Mouse (Mus musculus) CD4-positive, CD25-positive, alpha-beta regulatory T cell, adult 2 months (primary cell): ENCODE data around the gene Lrrc8e.
"Not testable (repeated sequence)": the region's sequence is repeated elsewhere in the genome, so short reads cannot be mapped to it uniquely, and the experiment has no call there.

Experiments used
- DNase-seq: peaks from one replicate; pipeline ENCODE4 v3.0.0-alpha.2; 2012; ENCODE audit warnings: low read depth, low spot score

The Lrrc8e gene

GRCm38 (mm10) chr8:4219617-4220016 is 7.0 kb upstream of the Lrrc8e start:
- DNase-seq: no peak

- no peak for DNase-seq
Measured at GRCm38 (mm10) chr8:4222059-4222458, 4.6 kb upstream of the Lrrc8e start.

DNA sequence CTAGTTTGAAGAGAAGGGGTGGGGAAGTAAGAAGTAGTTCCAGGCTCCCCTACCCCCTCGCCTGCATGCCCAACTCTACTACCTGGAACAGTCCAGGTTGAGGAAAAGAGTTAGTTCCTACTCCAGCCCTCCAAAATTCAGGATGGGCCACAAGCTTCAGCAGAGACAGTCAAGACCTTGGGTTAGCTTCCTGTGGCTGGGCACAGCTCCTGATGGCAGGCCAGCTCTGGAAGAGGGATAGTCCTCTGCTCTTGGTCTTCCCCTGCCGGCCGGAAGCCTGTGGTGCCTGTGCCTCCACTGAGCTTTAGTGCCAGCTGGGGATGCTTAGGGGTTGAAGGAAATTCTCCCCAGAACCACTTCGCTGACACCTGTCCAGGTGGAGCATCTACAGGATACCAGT is 304 bp upstream of the Lrrc8e start:
- DNase-seq: no peak

- no peak for DNase-seq
Measured at GRCm38 (mm10) chr8:4227919-4228318, 1.3 kb downstream of the Lrrc8e start.

DNA sequence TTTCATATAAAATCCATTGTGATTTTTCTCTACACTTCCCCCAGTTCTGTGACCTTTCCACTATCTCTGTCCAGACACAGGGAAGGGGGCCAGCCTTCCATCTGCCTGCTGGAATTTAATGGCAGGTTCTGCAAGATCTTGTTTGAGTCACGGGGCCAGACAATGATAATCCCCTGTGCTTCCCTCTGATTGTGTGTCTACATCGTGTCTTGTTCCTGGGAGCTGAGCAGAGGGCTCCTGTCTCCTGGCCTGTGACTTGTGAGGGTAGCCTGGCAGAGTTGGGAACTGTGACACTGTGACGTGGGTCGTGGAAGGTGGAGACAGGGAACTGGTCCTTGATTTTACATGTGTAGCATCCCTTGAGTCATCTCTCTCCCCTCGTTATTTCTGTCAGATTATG is 3.2 kb downstream of the Lrrc8e start:
- no peak for DNase-seq

- DNase-seq: no peak
Measured at GRCm38 (mm10) chr8:4230612-4231351, 4.2 kb downstream of the Lrrc8e start.

DNA sequence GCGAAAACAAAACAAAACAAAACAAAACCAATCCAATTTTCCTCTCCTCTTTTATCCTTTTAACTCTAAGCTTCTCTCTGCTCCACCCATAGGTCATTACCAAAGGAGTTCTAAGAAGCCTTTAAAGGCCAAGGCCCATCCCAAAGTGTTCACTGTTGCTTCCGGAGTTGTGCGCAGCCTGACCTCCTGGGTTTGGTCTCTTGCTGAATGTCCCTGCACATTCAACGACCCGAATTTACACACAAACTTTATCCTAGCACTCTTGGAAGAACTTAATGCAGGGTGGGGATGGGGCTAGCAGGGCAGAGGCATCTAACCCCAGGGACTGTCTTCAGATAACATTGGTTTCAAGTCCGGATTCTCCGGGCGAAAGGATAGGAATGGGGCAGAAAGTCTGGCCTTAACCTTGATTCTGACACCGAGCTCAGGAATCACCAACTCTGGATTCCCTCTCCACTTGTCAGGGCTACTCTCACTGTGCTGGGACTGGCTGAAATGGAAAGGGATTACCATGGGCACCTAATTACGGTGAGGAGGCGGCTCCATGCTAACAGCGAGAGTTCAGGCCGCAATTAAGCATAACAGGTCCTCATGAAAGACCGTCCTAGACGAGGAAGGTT is 11.3 kb downstream of the Lrrc8e start:
- DNase-seq: no peak

DNA sequence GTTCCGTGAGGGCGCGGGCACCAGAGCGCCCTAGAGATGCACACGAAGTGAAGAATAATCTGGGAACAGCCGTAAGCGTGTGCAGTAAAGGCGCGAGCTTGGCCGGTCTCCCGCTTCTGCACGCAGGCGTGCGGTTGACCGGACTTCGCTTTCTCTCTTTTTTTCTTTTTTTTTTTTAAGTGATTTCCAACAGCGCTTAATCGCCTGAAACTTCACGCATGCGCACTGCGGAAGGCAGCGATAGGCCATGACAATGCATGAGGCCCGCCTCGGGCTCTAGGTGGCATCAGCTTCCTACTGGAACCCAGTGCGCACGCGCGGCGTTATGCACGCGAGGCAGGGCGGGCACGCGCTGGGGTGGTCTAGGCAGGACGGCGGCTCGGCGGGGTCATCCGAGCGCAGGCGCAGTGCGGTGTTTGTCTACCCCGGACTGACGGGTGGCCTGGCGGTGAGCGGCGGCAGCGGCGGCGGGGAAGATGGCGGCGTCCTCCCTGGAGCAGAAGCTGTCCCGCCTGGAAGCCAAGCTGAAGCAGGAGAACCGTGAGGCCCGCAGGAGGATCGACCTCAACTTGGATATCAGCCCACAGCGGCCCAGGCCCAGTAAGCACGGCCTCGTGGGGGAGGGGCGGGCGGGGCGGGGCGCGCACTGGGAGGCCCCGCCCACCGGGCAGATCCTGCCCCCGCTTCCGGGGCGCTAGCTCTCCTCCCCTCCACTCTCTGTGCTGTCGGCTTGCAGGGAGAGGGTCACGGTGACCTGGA is 12.0 kb downstream of the Lrrc8e start, which contains the start of the genes Map2k7 and Gm49320:
Map2k7 (plus strand) TSS at position 307 of the 759 bp plus-strand sequence.
Gm49320 (plus strand) TSS at position 432 of the 759 bp plus-strand sequence.
- peak; percentile 100 for DNase-seq

GRCm38 (mm10) chr8:4239193-4239890 is 12.7 kb downstream of the Lrrc8e start:
- no peak for DNase-seq

DNA sequence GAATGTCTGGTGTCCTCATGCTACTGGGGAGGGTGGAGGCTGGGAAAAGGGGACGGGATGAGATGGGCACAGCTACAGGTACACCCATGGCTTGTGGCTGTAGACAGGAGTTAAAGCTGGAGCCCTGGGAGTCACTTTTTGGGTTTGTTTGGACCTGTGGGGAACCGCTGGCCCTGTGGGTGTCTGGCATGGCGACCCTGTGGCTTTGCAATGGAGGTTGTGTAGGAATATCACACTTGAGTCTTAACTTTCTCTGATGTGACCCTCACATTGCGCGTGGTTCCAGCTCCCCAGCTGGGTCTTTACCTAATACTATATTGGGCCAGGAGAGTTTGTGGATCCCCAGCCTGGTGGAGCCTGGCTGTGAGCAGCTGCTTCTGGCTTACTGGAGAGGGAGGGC is 18.4 kb downstream of the Lrrc8e start:
- DNase-seq: no peak

DNA sequence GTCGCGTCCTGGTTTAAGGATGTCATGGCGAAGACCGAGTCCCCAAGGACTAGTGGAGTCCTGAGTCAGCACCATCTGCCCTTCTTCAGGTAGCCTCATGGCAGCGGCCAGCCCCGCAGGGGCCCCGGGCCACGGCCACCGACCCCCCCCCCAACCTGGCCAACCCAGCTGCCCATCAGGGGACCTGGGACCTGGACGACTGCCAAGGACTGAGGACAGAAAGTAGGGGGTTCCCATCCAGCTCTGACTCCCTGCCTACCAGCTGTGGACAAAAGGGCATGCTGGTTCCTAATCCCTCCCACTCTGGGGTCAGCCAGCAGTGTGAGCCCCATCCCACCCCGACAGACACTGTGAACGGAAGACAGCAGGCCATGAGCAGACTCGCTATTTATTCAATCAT is 19.1 kb downstream of the Lrrc8e start:
- DNase-seq: no peak

DNA sequence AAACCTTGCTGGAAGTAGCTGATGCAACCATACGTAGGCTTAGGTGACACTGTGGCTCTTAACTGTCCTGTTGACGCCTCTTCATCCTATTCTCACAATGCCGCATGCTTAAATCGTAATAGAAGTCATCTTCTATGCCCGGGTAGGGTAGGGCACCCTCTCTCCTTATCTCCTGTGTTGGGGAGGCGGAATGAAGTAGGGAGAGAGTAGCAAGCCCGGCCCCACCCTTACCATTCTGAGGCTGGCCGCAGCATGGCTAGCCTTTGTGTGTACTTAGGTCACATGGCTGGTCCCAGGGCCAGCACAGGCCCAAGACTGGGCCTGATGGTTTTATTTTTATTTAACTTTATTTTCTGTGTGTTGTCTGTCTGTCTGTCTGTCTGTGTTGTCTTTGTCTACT is 20.6 kb downstream of the Lrrc8e start:
- DNase-seq: no peak

DNA sequence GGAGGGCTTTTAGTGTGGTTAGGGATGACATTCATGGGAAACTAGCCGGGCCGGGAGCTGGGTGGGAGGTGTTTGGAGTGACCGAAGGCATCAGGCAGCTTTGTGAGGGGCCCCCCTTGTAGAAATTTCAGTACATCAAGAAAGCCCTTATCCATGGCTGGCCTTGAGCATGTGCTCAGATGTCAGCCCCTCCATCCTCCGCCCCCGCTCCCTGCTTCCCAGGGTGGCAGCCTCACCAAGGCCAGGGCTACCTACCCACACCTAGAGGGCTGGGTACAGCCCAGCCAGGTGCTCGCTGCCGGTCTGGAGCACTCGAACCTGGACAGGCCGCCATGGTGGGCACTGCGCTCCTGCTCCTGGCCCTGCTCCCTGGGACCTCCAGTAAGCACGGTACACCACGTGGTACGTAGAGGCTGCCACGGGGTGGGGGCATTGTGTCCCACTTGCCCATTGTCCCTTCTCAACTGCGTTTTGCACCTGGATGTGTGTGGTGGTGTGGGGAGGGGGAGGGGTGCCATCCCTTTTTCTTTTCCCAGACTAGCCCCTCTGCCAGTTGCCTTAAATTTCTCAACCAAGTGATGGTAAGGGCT is 21.4 kb downstream of the Lrrc8e start, which contains the start of gene Tgfbr3l:
Tgfbr3l (plus strand) TSS at position 264 of the 590 bp plus-strand sequence.
- DNase-seq: no peak

GRCm38 (mm10) chr8:4249213-4249612 is 22.6 kb downstream of the Lrrc8e start:
- no peak for DNase-seq

DNA sequence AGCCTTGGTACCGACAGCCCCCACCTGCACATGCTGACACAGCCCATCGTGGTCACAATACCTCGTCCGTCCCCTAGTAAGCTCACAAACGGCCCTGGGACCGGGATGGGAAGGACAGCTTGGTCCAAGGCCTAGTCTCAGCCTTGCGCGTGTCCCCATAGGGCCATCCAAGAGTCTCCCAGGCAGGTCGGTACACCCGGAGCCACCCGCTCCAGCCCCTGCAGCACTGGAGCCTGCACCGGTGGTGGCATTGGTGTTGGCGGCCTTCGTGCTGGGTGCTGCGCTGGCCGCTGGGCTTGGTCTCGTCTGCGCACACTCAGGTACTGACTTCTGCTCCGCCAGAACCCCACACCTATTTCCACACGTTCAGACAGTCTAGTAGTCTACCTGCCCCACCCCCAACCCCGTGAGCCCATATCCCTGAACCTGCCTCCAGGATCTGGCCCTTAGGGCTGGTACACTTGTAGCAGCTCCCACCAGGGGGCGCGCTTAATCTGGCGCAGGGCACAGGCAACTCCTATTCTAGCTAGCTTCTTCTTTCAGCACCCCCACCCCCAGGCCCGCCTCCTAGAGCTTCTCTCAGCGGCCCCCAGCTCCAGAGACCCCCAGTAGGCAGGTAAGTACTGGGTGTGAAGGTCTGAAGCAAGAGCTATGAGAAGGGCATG is 23.8 kb downstream of the Lrrc8e start:
- DNase-seq: peak; percentile 92

GRCm38 (mm10) chr8:4252116-4252760 is 25.6 kb downstream of the Lrrc8e start:
- DNase-seq: no peak

GRCm38 (mm10) chr8:4252934-4253841 is 26.6 kb downstream of the Lrrc8e start, which contains the start of gene Snapc2:
Gene Snapc2 (plus strand): TSS chr8:4253080.
- peak; percentile 98 for DNase-seq

- no peak for DNase-seq
Measured at GRCm38 (mm10) chr8:4254001-4254400, 27.4 kb downstream of the Lrrc8e start.

DNA sequence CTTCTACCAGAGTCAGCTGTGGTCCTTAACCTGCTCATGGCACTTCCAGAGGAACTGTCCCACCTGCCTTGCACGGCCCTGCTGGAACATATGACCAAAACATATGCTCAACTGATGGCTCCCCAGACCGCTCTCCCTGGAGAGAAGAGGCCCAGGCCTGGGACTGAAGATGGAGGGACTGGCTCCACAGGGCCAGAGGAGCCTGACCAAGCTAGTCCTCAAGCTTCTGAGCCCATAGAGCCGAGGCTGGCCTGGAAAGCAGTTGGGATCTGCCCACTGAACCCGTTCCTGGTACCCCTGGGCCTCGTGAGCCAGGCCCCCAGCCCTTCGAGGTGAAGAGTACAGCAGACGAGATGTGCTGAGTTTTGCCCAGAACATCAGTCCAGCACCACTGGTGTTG is 28.8 kb downstream of the Lrrc8e start:
- not testable (repeated sequence) for DNase-seq
